Mouse (Mus musculus) ovary, adult 10 weeks (tissue): ENCODE data around the gene Plbd1. TPM values are rescaled to one million over a fixed set of nuclear protein-coding genes. Genes with fewer than 3 reads are reported as not detected.

Experiments used
- polyA plus RNA-seq: library from polyadenylated mRNA; stranded (reverse); fragments of 350-450 nt; fragmentation: Illumina TruSeq; extraction: RNeasy Lipid Tissue Mini Kit (QIAGEN cat#74804); gene quantifications from one replicate; pipeline ENCODE4 v1.2.3, GENCODE M21; 2014

Plbd1 gene
- polyA plus RNA-seq, result 27.6 TPM

GRCm38 (mm10) chr6:136661706-136662016 is at the start of gene Plbd1:
TSS of gene Plbd1 (minus strand) at chr6:136661928.

Other genes starting within 250 kb of the Plbd1 start
- 32.2 TPM for gene E330021D16Rik, start 246.4 kb downstream of the Plbd1 start, polyA plus RNA-seq
- gene Atf7ip, start 155.8 kb downstream of the Plbd1 start, polyA plus RNA-seq, result 113 TPM
- not detected for gene Gucy2c, start 119.8 kb upstream of the Plbd1 start, polyA plus RNA-seq
- gene Hist4h4, start 142.5 kb upstream of the Plbd1 start, polyA plus RNA-seq, result not detected
- 4.6 TPM for gene H2afj, start 146.3 kb upstream of the Plbd1 start, polyA plus RNA-seq
- 0.51 TPM for gene BC049715, start 165.7 kb upstream of the Plbd1 start, polyA plus RNA-seq
- 142 TPM for gene Wbp11, start 166.3 kb upstream of the Plbd1 start, polyA plus RNA-seq
- 0.57 TPM for gene Smco3, start 173.5 kb upstream of the Plbd1 start, polyA plus RNA-seq
- 25.6 TPM for gene Art4, start 195.8 kb upstream of the Plbd1 start, polyA plus RNA-seq
- 138 TPM for gene Mgp, start 213.9 kb upstream of the Plbd1 start, polyA plus RNA-seq